Mouse (Mus musculus): ENCODE measurements around the gene 2410004B18Rik.

2410004B18Rik gene

DNA sequence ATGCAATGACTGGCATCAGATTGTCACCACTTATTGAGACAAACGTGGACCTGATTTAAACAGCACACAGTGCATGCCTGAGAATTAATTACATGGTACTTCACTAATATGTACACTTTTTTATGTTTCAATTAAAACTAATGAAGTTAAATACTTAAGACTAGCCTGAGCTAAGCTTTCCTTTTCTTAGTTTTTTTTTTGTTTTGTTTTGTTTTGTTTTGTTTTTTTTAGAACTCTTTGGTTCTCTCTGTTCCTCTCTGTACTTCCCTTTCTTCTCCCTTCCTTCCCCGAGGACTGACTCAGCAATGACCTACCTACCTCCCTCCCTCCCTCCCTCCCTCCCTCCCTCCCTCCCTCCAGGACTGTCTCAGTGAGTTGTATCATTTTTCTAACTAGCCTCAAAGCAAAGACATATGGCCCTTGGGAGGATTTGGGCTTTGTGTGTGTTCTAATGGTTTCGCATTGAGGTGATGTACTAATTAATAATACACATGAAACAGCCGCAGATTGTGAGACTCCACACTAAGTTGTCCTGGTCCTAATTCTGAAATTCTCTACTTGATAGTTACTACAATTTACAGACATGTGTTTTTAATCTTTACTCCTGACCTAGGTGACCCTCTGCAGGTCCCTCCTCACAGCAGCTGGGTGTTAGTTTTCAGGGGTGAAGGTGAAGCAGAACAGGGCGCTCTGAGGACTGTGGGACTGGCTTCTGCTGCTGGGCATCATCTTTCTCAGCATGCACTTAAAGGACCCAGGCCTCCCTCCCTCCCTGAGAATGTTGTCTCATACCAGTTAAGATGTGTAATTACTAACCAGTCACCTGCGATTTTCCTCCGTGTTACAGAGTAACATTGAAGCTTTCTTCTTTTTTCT, 8.1 kb upstream of the 2410004B18Rik start:
- no peak for DNase-seq (ENCODE audit: low read depth, low spot score)

- no peak for DNase-seq (ENCODE audit: low read depth, low spot score)
Measured at GRCm38 (mm10) chr3:145933845-145934244, 4.0 kb upstream of the 2410004B18Rik start.

DNA sequence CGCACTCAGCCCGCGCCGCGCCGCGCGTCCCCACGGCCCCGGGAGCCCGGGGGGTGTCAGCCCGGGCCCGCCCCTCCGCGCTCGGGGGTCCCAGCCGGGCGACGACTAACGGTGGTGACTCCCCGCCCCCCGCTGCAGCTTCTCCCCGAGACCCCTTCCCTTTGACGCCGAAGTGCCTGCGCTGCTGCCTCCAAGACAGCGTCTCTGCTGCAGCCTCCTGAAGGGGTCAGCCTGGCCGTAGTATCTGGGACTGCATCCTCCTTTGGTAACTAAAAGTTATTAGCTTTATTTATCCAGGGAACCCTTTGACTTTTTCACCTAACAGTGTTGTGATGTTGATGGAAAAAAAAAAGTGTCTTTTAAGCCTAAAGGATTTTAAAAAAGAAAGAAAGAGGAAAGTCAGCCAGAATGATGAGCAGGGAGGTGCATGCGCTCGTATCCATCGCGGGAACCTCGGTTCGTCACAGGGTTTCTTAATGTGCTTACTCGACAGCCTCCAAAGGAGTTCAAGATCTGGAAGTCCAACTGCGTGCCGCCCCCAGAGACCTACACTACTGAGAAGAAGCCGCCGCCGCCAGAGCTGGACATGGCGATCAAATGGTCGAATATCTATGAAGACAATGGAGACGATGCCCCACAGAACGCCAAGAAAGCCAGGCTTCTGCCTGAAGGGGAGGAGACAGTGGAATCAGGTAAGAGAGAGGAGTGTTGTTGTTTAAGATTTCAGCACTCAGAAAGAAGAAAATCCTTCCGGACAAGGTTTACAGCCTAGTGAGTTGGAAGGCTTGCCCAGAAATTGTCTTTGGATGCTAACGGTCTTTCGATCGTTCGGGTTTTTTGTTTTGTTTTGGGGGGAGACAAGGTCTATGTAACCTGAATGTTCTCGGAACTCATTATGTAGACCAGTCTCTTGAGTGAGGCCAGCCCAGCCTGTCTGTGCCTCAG, 863 bp downstream of the 2410004B18Rik start:
- no peak for DNase-seq (ENCODE audit: low read depth, low spot score)

DNA sequence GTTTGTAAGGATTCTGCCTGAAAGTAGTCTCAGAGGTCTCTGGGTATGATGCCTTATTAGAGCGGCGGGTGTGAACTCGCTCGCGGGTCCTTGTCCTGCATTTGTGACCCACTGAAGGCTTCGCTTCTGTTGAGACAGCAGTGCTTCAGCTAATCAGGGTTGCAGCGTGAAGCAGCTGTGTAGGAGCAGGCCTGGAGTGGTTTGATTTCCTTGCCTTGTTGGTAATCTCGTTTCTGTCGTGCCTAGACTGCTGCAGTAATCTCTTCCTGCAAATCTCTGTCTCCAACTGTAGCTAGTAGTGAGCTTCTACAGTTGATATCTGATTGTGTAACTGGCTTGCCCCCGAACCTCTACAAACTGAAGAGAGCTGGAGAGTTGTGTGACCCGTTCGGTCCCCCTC, 1.6 kb downstream of the 2410004B18Rik start:
- DNase-seq (ENCODE audit: low read depth, low spot score) = no peak

- no peak for DNase-seq (ENCODE audit: low read depth, low spot score)
Measured at GRCm38 (mm10) chr3:145939971-145940370, 2.2 kb downstream of the 2410004B18Rik start.

GRCm38 (mm10) chr3:145941971-145942370, 4.2 kb downstream of the 2410004B18Rik start:
- DNase-seq (ENCODE audit: low read depth, low spot score) = peak; percentile 63

DNA sequence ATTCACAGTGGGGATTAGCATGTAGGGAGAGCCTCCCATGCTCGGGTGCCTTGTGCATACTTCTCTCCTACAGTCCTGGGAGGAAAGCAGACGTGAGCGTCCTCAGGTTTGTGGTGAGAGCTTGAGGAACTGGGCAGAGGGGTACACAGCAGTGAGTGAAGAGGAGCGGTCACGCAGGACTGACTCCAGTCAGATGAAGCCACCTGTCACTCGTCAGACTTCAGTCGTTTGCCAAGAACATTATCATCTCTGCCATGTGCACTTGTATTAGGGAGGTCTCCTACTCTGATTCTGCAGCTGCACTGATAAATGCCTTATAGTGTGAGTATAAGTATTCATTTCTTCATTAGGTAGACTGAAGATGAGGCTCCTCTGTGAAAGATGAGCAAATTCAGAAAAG, 6.5 kb downstream of the 2410004B18Rik start:
- DNase-seq (ENCODE audit: low read depth, low spot score) = no peak

GRCm38 (mm10) chr3:145945904-145946303, 8.1 kb downstream of the 2410004B18Rik start:
- DNase-seq (ENCODE audit: low read depth, low spot score) = no peak

DNA sequence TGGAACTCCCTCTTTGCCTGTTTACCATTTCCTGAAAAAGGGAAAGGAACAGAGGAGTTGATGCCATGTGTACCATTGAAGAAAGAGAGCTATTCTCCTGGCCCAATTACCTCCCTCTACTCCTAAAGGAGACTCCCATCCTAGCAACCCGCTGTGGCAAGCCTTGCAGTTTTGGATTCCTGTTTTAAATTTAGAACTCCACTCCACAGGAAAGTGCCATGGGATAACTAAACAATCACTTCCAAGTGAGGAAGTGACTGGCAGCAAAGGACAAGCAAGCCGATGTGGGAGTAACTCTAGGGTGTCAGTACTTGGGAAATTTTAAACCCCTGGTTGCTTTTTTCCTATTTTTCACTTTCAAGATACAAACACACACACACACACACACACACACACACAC, 8.8 kb downstream of the 2410004B18Rik start:
- DNase-seq (ENCODE audit: low read depth, low spot score) = no peak

DNA sequence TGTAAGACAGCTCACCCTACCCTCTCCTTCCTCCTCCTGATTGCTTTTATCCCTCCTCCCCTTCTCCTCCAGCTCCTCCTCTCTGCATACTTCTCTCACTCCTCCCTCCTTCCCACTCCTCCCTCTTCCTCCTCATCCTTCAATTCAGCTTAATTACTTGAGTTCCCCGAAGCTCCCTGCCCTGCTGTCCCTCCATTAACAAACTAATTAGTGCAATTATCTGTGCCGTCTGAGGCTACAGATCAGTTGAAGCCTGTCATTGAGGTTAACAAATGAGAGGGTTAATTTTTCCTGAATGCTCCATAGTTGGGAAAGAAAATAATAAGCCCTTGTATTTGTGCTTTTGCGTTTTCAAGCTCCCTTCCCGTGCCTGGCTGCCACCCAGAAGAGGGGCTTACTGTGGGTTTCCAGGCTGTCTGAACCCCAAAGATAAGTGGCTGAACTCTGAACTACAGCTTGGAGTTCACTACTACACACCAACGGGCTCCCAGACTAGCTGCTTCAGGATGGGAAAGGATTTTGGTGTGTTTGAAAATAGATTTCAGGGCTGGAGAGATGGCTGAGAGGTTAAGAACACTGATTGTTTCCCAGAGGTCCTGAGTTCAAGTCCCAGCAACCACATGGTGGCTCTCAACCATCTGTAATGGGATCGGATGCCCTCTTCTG, 9.9 kb downstream of the 2410004B18Rik start:
- DNase-seq (ENCODE audit: low read depth, low spot score) = no peak

- peak; percentile 32 for DNase-seq (ENCODE audit: low read depth, low spot score)
Measured at GRCm38 (mm10) chr3:145950034-145950814, 12.4 kb downstream of the 2410004B18Rik start.

- DNase-seq (ENCODE audit: low read depth, low spot score) = no peak
Measured at GRCm38 (mm10) chr3:145950815-145951130, 13.0 kb downstream of the 2410004B18Rik start.

DNA sequence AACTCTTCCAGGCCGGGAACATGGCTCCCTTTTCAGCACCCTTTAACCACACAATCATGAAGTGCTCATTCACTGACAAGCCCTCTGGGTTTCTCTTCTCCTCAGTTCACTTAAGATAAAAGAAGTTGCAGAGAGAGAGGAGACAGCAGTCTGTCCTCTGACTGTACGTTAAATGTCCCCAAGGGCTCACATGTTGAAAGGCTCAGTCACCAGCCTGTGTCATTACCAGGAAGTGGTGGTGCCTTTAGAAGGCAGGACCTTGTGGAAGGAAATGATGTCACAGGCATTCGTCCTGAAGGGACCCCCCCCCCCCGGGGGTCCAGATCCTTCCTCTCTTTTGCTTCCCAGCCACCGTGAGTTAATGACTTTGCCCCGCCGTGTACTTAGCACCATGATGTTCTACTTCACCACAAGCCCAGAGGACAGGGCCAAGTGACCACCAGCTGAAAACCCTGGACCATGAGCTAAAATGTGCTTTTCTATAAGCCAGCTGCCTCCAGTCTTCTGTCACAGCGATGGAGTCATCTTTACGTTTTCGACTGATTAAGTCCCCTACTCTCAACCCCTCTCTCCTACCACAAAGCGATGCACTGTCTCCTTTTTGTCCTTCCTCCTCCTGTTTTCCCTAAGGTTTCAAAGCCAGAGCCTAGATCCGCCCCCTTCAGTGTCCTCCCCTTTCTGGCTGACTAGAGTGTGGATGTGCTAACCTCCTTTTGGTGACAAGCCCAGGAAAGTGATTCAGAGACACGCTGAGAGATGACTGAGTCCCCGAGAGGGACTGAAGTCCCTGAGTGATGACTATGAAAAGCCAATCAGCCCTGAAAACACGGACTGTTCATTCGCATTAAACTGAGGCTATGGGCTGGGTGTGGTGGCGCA, 13.7 kb downstream of the 2410004B18Rik start:
- DNase-seq (ENCODE audit: low read depth, low spot score) = no peak

DNA sequence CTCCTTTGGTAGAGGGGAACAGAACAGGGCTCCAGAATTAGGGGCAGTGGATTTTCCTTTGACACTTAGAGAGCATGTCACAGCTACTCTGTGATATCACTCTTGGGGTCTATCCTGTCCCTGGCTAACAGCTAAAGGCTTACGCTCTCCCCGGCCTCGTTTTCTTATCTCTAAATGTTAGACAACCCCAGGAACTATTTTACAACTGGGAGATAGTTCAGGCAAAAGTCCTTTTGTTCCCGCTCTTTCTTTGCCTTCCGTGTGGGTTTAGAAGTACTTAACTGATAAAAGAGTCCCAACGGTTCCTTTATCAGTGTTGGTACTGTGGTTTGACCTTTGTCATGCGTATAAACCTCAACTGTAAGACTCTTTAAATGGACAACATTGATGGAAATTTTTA, 15.1 kb downstream of the 2410004B18Rik start:
- no peak for DNase-seq (ENCODE audit: low read depth, low spot score)

DNA sequence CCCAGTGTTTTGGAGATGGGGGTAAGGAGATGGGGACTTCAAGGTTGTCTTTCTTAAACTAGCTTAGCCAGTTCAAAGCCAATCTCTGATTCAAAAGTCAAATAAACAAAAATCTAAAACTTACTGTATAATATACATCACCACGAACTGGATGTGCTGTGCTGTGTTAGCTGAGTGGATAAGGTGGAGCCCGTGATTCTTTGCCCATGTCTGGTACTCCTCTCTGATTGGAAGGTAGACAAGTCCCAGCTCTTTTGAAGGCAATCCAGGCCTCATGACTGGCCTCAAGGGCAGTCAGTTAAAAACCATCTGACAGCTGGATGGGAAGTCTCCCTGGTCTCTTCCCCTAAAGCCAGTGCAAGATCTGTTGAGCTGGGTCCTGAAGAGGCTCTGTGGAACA, 15.6 kb downstream of the 2410004B18Rik start:
- DNase-seq (ENCODE audit: low read depth, low spot score) = no peak

GRCm38 (mm10) chr3:145959824-145960223, 22.0 kb downstream of the 2410004B18Rik start:
- no peak for DNase-seq (ENCODE audit: low read depth, low spot score)

- DNase-seq (ENCODE audit: low read depth, low spot score) = no peak
Measured at GRCm38 (mm10) chr3:145962411-145962810, 24.6 kb downstream of the 2410004B18Rik start.

- DNase-seq (ENCODE audit: low read depth, low spot score) = no peak
Measured at GRCm38 (mm10) chr3:145963101-145964017, 25.5 kb downstream of the 2410004B18Rik start.

GRCm38 (mm10) chr3:145964018-145964387, 26.2 kb downstream of the 2410004B18Rik start:
- DNase-seq (ENCODE audit: low read depth, low spot score) = no peak

Data from embryo, embryonic 11.5 days (tissue).